Mouse (Mus musculus) ES-Bruce4 (cell line): ENCODE data around the gene Nek1.

ENCODE experiments used
- CTCF ChIP-seq: IDR thresholded peaks from one replicate; pipeline ENCODE4 v1.8.1; 2011; ENCODE audit warnings: low read depth, low read length
- EP300 ChIP-seq: IDR thresholded peaks from 2 replicates; pipeline ENCODE4 v1.6.1; 2011; ENCODE audit warnings: low read depth, low read length; ENCODE audit not compliant: insufficient read depth
- POLR2A ChIP-seq: IDR thresholded peaks from one replicate; pipeline ENCODE4 v1.8.1; 2011; ENCODE audit warnings: low read length; ENCODE audit not compliant: insufficient read depth

GRCm38 (mm10) chr8:60992910-60993638 is at the start of gene Nek1:
- TF ChIP-seq CTCF = no peak
- peak; percentile 91 for TF ChIP-seq POLR2A
- TF ChIP-seq EP300 = no peak
